Comparison of ENCODE assay signal across 24 mouse cellular contexts in the genomic region with DNA sequence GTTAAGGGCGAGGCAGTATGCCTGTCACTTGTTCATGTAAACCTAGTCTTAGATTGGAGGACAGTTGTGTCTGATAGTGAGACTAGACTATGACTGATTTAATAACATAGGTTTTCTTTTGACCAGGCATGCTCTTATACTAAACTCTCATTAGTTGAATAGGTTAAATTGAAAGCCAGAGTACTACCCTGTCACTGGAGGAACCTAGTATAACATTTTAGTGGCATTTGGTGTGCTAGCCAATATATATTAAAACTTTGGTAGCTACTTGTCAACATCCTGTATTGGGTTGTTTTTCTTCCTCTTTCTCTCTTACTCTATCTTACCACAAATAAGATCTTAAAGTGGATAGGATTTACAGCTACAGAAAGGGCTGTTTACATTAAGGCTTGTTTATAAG. TPM values are rescaled to one million over a fixed set of nuclear protein-coding genes. Genes with fewer than 3 reads are reported as not detected.
DNase-seq lines count a peak whose midpoint lies in the region; ATAC-seq and TF ChIP-seq lines count a peak whose summit lies in the region.
"Had no signal": no experiment of that assay in that cellular context is flagged by ENCODE, and none has a peak within 500 bp of the region (broad histone marks: within the 10 kb centered on the region; RNA-seq: fewer than 3 reads in every experiment).

No protein-coding gene starts in this region.

- H3K9ac ChIP-seq in forebrain, embryonic 14.5 days (ENCODE audit: low read length) = no peak overlapping the region
- no peak overlapping the region for H3K9ac ChIP-seq in forebrain, embryonic 15.5 days (replicated peaks)
- H3K9ac ChIP-seq: heart, embryonic 12.5 days; kidney, embryonic 15.5 days; limb, embryonic 15.5 days; liver, embryonic 14.5 days; lung, embryonic 14.5 days had no signal

- no peak overlapping the region for H3ac ChIP-seq in myocyte (ENCODE audit: control insufficient read depth, insufficient read length)

- H3K9me3 ChIP-seq in forebrain, embryonic 14.5 days (replicated peaks; ENCODE audit: control insufficient read depth, low read length) = no peaks in the 10 kb centered on the region
- H3K9me3 ChIP-seq in forebrain, embryonic 15.5 days = no peaks in the 10 kb centered on the region
- H3K9me3 ChIP-seq: heart, embryonic 12.5 days; kidney, embryonic 15.5 days; limb, embryonic 15.5 days had no signal

- H3K36me3 ChIP-seq in forebrain, embryonic 14.5 days (ENCODE audit: control insufficient read depth, insufficient read depth, low read length) = peaks cover 15% of the 10 kb centered on the region
- H3K36me3 ChIP-seq in forebrain, embryonic 15.5 days = peaks cover 8% of the 10 kb centered on the region
- peaks cover 17% of the 10 kb centered on the region for H3K36me3 ChIP-seq in myocyte (ENCODE audit: control insufficient read depth, insufficient read depth)

- H3K4me3 ChIP-seq in forebrain, embryonic 14.5 days (ENCODE audit: low read depth, low read length) = no peak overlapping the region
- no peak overlapping the region for H3K4me3 ChIP-seq in forebrain, embryonic 15.5 days
- H3K4me3 ChIP-seq in myocyte = no peak overlapping the region
- H3K4me3 ChIP-seq: gastrocnemius, adult 2 months; heart, embryonic 12.5 days; kidney, embryonic 15.5 days; limb, embryonic 15.5 days had no signal

- H3K79me2 ChIP-seq in myocyte (ENCODE audit: control insufficient read depth, insufficient read depth) = peaks cover 76% of the 10 kb centered on the region

- no peak for ATAC-seq in forebrain, embryonic 14.5 days
- ATAC-seq in forebrain, embryonic 15.5 days (replicated peaks) = no peak
- ATAC-seq in common myeloid progenitor, adult 5-6 weeks (replicated peaks; ENCODE audit: low read depth, poor library complexity, severe bottlenecking) = peak; percentile 16
- ATAC-seq: hindbrain, postnatal 0 days had no signal

- TF ChIP-seq POLR2A in myocyte (IDR thresholded peaks at IDR 0.05; ENCODE audit: insufficient read length, low read depth) = no peak

- 0 out of 2 replicates have a peak overlapping the region, but pooled peaks have one; percentile 4 for H3K4me2 ChIP-seq in forebrain, embryonic 14.5 days (ENCODE audit: low read length)
- no peak overlapping the region for H3K4me2 ChIP-seq in forebrain, embryonic 15.5 days (replicated peaks)
- peak overlapping the region; percentile 41 for H3K4me2 ChIP-seq in myocyte (ENCODE audit: low read depth)
- H3K4me2 ChIP-seq: heart, embryonic 12.5 days; kidney, embryonic 15.5 days; limb, embryonic 15.5 days; lung, embryonic 14.5 days had no signal

- no peaks in the 10 kb centered on the region for H3K27me3 ChIP-seq in forebrain, embryonic 14.5 days (replicated peaks; ENCODE audit: control insufficient read depth, insufficient read depth, low read length)
- no peaks in the 10 kb centered on the region for H3K27me3 ChIP-seq in forebrain, embryonic 15.5 days
- H3K27me3 ChIP-seq in myocyte (ENCODE audit: control insufficient read depth, insufficient read depth, insufficient read length) = no peaks in the 10 kb centered on the region
- H3K27me3 ChIP-seq: heart, embryonic 12.5 days; kidney, embryonic 15.5 days; limb, embryonic 15.5 days had no signal

- DNase-seq in forebrain, embryonic 14.5 days (ENCODE audit: low spot score) = no peak
- DNase-seq in CD4-positive helper T cell, adult 2 months (ENCODE audit: low read depth, low spot score) = peak; percentile 47
- DNase-seq in layer of hippocampus, adult 9-11 months = no peak
- no peak for DNase-seq in gastrocnemius, adult 8-10 months (ENCODE audit: low spot score in 2 of 2)
- DNase-seq in left cerebral cortex, adult 8-10 months (ENCODE audit: low spot score in 2 of 2) = no peak
- DNase-seq: adrenal gland, adult 8-10 months; cerebellum, adult 11-12 months; cerebellum, postnatal 10 days; gastrocnemius, adult 2 months; heart, adult 18-20 months; heart, postnatal 10 days; kidney, adult 11 months; kidney, postnatal 4 days; left cerebral cortex, postnatal 4 days; lung, embryonic 14.5 days; thymus, postnatal 36 days had no signal

- WGBS in forebrain, embryonic 14.5 days = 86% methylated on average over 1 of the region's 1 CpGs
- WGBS in forebrain, embryonic 15.5 days = 85% methylated on average over 1 of the region's 1 CpGs

- H3K4me1 ChIP-seq in forebrain, embryonic 14.5 days (ENCODE audit: control insufficient read depth, insufficient read depth, low read length) = peaks cover 15% of the 10 kb centered on the region
- peaks cover 23% of the 10 kb centered on the region for H3K4me1 ChIP-seq in forebrain, embryonic 15.5 days

- H3K27ac ChIP-seq in forebrain, embryonic 14.5 days (ENCODE audit: low read depth, low read length) = no peak overlapping the region
- H3K27ac ChIP-seq in forebrain, embryonic 15.5 days (replicated peaks) = no peak overlapping the region
- H3K27ac ChIP-seq: gastrocnemius, adult 2 months; hindbrain, postnatal 0 days; kidney, embryonic 15.5 days; limb, embryonic 15.5 days; liver, embryonic 14.5 days had no signal

TF ChIP-seq in myocyte, 11 proteins besides CTCF, POLR2A, EP300 and RAD21:
- no peak for TF ChIP-seq MAX (IDR thresholded peaks at IDR 0.05; ENCODE audit: low read depth)
- no peak for TF ChIP-seq TCF3 (IDR thresholded peaks at IDR 0.05; ENCODE audit: insufficient read length, low read depth)
- TF ChIP-seq POLR2AphosphoS2 (IDR thresholded peaks at IDR 0.05; ENCODE audit: insufficient read length, low read depth) = no peak
- no peak for TF ChIP-seq TCF12 (IDR thresholded peaks at IDR 0.05; ENCODE audit: insufficient read depth, poor library complexity, severe bottlenecking)
- no peak for TF ChIP-seq E2F4 (IDR thresholded peaks at IDR 0.05; ENCODE audit: insufficient read depth)
- TF ChIP-seq CEBPB (IDR thresholded peaks at IDR 0.05; ENCODE audit: insufficient read depth, poor library complexity, severe bottlenecking) = no peak
- no peak for TF ChIP-seq MYOD1 (IDR thresholded peaks at IDR 0.05; ENCODE audit: control insufficient read depth in 1 of 3, insufficient read length in 2 of 3, low read depth in 2 of 3)
- no peak for TF ChIP-seq USF1 (IDR thresholded peaks at IDR 0.05; ENCODE audit: low read depth)
- no peak for TF ChIP-seq SRF (IDR thresholded peaks at IDR 0.05; ENCODE audit: control insufficient read depth, insufficient read length, low read depth)
- no peak for TF ChIP-seq MYOG (IDR thresholded peaks at IDR 0.05; ENCODE audit: control insufficient read depth in 1 of 3, insufficient read depth in 1 of 3, insufficient read length in 2 of 3, low read depth in 2 of 3)
- no peak for TF ChIP-seq REST (IDR thresholded peaks at IDR 0.05; ENCODE audit: insufficient read depth, insufficient read length)

RNA-seq across cellular contexts. Expression of a gene that starts 4.3 kb away (rescaled TPM):
- polyA plus RNA-seq in forebrain, embryonic 14.5 days (2014; fragmentation: Nextera tagmentation; extraction: Ambion mirVana) = 18.5 and 22.7 TPM in 2 replicates
- polyA plus RNA-seq in forebrain, embryonic 15.5 days (2015; fragmentation: Nextera tagmentation; extraction: Ambion mirVana) = 38.4 and 38.5 TPM in 2 replicates
- total RNA-seq in common myeloid progenitor, adult 5-6 weeks (2017) = 37.7 and 51.4 TPM in 2 replicates
- 15.6 TPM for polyA plus RNA-seq in myocyte (2012; fragmentation: generic; extraction: Trizol)
- total RNA-seq in gastrocnemius, adult 8-10 months (2022) = 1 to 10 TPM; 6.9 to 9.8 (median 7.4) TPM
- 10 to 100 TPM; 17.7 to 19.7 (median 19.4) TPM for total RNA-seq in left cerebral cortex, adult 8-10 months (2022)
